Mouse (Mus musculus) liver, adult 2 months (tissue): Measurements from ENCODE around the gene Slc10a4.

ENCODE experiments used
- CTCF ChIP-seq: fragments of 200-500 bp; IDR thresholded peaks from 2 replicates; pipeline ENCODE4 v1.5.1; 2011; ENCODE audit warnings: low read depth, low read length, control low read depth
- POLR2A ChIP-seq: fragments of 200-500 bp; IDR thresholded peaks from 2 replicates; pipeline ENCODE4 v1.6.1; 2011; ENCODE audit warnings: low read length, control low read depth; ENCODE audit not compliant: insufficient read depth; ENCODE audit errors: extremely low read depth

GRCm38 (mm10) chr5:72957281-72957680 is 49.4 kb upstream of the Slc10a4 start:
- TF ChIP-seq CTCF (no peak), POLR2A (no peak)
